Mouse (Mus musculus): ENCODE results near the gene Gm9745.
"Not testable (repeated sequence)": the region's sequence is repeated elsewhere in the genome, so short reads cannot be mapped to it uniquely, and the experiment has no call there.

The Gm9745 gene

DNA sequence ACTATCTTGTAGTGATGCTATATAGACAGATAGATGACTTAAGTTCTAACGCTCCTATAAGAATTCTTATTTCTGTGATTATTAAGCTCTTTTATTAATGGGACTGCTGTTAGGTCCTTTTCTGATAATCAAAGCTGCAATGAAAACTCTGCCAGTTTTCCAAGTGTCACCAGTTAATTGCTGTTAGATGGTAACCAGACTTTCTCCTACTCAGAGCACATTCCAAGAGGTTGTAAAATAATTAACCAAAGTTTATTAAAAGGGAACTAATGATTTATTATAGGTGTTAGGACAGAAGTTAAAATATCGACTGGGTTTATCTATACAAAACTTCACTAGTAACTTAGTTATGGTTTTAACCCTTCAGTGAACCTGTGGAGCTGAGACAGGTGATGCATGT is 42.0 kb downstream of the Gm9745 start:
- DNase-seq (ENCODE audit: low spot score), result not testable (repeated sequence)
